Mouse (Mus musculus) kidney, postnatal 10 days (tissue): ENCODE results near the gene Uba5.

Source experiments
- DNase-seq: peaks from one replicate; pipeline ENCODE4 v3.0.0; 2021; ENCODE audit warnings: mixed read lengths

Uba5 gene

GRCm38 (mm10) chr9:104062430-104063243, at the start of gene Uba5:
Gene Uba5, minus strand, starts transcription at chr9:104063134.
- peak; percentile 88 for DNase-seq

GRCm38 (mm10) chr9:104109151-104109550, 46.2 kb upstream of the Uba5 start:
- DNase-seq = no peak

- DNase-seq = no peak
Measured at GRCm38 (mm10) chr9:104108571-104109143, 45.7 kb upstream of the Uba5 start.

DNA sequence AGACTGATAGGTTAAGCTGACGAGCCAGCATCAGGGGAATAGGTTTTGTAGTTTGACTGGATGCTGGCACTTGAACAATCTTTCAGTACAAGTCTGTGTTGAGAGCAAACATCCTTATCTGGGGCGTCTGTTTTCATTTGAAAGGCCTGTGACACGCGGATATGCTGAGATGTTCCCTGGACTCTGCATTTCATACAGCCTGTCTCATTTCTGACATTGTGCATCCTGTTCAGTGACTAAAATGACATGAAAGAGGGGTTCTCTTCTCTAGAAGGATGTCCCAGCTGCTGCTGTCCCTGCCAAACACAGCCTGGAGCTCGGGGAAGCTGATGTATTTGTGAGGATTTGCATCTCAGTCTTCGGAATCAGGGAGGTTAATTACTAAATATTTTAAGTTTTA, 44.5 kb upstream of the Uba5 start:
- no peak for DNase-seq

DNA sequence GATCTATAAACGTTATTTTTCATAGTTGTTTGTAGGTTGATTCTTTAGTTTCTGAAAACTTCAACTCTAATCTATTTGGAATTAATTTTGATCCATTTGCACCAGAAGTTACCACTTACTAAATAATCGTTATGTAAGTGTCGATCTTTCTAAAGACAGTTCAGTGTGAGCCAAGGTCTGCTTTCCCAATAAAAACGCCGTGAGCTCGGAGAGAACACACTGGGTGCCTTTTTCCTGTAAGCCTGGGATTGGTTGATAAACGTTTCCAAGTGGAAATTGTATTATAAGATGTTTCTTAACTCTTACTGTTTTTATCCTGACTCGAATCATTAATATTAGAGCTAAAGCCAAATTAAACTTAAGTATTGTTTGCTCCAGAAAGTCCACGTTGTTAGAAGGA, 44.0 kb upstream of the Uba5 start:
- DNase-seq = no peak

- DNase-seq = no peak
Measured at GRCm38 (mm10) chr9:104104986-104105385, 42.1 kb upstream of the Uba5 start.

DNA sequence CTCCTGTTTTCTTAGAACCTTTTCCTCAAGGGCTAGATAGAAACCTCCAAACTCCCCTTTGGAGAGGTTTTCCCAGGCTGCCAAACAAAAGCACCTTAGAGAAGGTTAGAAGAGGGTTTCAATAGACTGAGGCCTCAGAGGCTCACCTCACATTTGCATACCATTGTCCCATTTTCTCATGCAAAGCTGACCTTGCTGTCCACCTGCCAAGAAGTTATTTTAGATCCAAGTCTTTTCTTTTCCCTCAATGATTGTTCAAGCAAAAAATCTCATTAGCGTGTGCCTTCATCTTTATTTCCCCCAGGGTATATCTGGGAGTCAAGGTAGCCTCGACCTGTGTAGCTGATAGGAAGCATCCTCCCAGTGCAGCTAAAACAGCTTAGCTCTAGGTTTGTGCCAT, 40.0 kb upstream of the Uba5 start:
- DNase-seq = no peak

GRCm38 (mm10) chr9:104102301-104102700, 39.4 kb upstream of the Uba5 start:
- DNase-seq = no peak

GRCm38 (mm10) chr9:104101458-104101857, 38.5 kb upstream of the Uba5 start:
- peak; percentile 38 for DNase-seq

DNA sequence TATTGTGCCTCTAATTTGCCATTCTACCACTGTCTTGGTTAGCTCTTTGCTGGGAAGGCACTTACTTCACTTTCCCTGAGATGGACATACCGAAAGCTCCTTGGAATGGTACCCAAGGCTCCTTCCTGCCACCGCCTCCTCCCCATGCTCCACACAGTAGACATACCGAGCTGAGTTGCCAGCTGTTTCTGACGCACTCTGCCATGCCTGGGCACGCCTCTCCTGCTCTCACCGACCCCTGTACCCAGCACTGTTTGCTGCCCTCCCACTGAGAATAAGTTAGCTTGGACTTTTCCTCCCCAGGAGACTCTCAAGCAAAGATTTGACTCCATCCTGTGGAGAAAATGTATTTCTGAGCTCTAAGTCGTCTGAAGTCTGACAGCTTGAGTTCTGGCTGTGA, 37.9 kb upstream of the Uba5 start:
- peak; percentile 43 for DNase-seq

DNA sequence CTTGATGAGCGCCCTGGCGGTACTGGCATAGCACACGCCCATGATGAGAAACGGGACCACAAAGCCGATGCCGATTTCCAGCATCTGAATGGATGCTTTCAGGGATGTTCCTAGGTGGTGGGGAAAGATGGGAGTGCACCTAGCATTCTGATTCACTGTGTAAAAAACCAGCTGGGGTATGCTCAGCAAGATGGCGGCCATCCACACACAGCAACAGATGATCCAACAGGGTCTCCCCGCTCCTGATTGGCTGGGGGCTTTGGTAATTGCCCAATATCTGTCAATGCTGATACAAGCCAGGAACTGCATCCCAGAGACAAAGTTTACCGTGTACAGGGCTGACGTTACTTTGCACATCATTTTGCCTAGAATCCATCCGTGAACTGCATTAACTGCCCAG, 36.1 kb upstream of the Uba5 start:
- no peak for DNase-seq

DNA sequence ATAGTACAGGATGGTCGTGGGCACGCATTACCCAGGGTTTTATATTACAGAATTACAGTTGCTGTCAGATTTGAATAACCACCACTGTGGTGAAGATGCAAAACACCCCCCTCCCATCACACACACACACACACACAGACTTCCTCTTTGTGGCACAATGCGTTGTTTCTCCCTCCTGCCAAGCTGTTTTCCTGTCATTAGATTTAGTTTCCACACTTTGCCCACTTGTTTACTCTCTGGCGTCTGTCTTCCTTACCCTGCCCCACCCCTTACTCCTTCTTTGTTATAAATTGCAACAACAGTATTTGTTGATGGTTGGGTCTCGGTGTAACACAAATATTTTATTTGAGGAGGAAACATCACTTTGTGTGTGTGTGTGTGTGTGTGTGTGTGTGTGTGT, 35.3 kb upstream of the Uba5 start:
- no peak for DNase-seq

GRCm38 (mm10) chr9:104092945-104093344, 30.0 kb upstream of the Uba5 start:
- DNase-seq = no peak

- peak; percentile 51 for DNase-seq
Measured at GRCm38 (mm10) chr9:104088555-104088954, 25.6 kb upstream of the Uba5 start.

- DNase-seq = no peak
Measured at GRCm38 (mm10) chr9:104085730-104086429, 22.9 kb upstream of the Uba5 start.

GRCm38 (mm10) chr9:104080038-104080437, 17.1 kb upstream of the Uba5 start:
- no peak for DNase-seq

GRCm38 (mm10) chr9:104079379-104079778, 16.4 kb upstream of the Uba5 start:
- DNase-seq = peak; percentile 63

GRCm38 (mm10) chr9:104078780-104079179, 15.8 kb upstream of the Uba5 start:
- no peak for DNase-seq

DNA sequence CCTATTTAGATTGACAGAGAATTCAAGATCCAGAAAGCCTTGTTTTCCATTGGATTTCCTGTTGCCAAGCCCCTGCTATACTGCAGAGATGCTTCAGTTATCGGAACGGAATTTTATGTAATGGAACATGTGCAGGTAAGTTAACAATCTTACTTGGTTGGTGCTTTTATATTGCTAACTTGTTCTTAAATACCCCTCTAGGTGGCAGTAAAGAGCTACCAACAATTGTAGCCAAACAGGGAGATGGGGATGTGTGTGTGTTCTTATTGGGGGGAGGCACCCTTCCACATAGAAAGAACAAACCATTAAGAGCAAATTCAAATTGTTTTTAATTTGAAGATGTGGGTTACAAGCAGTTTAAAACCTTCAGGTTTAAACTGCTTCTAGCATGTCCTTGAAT, 12.9 kb upstream of the Uba5 start:
- no peak for DNase-seq

- no peak for DNase-seq
Measured at GRCm38 (mm10) chr9:104070863-104071604, 8.1 kb upstream of the Uba5 start.

DNA sequence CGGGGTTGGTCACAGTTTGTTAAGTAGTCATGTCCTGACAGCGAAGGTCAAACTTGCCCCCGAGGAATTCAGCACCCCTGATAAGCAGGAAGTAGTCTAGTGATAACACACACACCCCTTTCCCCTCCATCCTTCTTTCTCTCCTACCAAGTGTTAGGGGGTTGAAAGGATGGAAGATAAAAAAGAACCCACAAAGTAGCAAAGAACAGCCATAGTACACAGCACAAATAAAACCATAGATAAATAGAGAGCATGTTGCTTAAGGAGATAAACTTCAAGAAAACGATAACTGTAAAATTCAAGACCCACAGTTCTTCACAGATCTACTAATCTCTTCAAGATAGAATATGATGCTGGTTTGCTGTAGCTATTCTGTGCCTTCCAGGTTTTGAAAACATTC, 7.3 kb upstream of the Uba5 start:
- no peak for DNase-seq

- no peak for DNase-seq
Measured at GRCm38 (mm10) chr9:104064571-104064970, 1.6 kb upstream of the Uba5 start.

DNA sequence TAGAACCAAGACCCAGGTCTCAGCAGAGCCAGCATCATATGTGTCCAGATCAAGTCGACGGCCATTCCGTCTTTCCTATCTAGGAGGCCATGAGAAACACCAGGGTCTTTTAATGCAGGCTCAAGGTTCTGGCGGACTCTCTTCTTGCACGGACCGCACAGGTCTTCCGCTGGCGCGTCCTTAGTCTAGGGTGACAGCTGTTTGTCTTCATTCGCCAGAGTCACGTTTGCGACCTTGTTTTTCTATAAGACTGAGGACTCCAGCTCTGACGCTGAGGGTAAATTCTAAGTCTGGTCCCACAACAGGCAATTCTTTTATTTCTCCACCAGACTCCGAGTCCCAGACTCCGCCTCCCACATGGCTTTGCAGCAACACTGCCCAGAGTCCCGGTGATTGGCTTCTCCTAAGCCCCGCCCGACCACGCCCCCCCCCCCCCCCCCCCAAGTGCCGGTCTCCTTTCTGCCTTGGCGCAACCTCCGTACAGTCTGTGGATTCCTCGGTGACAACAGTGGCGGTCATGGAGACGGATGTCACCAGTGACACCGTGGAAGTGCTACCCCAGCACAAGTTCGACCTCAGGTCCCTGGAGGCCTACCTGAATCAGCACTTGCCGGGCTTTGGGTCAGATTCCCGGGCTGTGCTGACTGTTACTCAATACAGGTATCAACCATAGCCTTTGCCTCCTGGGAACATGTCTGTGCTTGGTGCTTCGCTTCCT, 469 bp upstream of the Uba5 start, which contains the start of gene Acad11:
Gene Acad11, plus strand, starts transcription at position 134 of the 718 bp plus-strand sequence.
- peak; percentile 89 for DNase-seq
